Mouse (Mus musculus): ENCODE results near the gene Cdk2ap1.

DNA sequence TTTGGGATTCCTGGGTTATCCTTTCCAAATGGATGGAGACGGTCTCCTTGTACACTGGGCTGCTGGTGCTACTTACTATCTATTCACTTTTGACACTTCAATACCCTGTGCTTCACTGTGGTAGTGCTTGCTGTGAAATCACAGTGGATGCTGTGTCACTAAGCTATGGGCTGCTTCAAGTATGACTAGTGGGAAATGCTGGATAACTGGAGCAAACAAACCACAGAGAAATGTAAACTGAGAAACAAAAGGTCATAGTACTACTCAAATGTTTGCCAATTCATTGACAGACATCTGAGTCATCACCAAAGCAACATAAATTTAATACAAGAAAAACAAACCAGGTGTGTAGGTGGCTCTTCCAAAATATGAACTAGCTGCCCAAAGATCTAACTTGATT is 13.5 kb upstream of the Cdk2ap1 start:
- TF ChIP-seq POLR2A (IDR thresholded peaks at IDR 0.05; ENCODE audit: borderline replicate concordance, extremely low read depth, insufficient read depth, insufficient read length, poor library complexity, severe bottlenecking) (no peak), CTCF (IDR thresholded peaks at IDR 0.05; ENCODE audit: borderline replicate concordance, extremely low read depth, insufficient read depth, insufficient read length) (no peak)
